Mouse (Mus musculus): ENCODE measurements at regions not wholly inside any gene's neighbourhood (a gene's known extent, or its start where the extent isn't known, plus 50 kb on each side); places are given as distances from the start of the nearest gene placed in this dataset.

- TF ChIP-seq CTCF (IDR thresholded peaks at IDR 0.05; ENCODE audit: extremely low read depth, insufficient read length, insufficient replicate concordance, low read depth, low read length) (no peak), POLR2A (IDR thresholded peaks at IDR 0.05; ENCODE audit: low read depth, low read length) (no peak)
Observed at GRCm38 (mm10) chr7:70752802-70753218, 386.3 kb upstream of the Nr2f2 start.
